Mouse (Mus musculus): ENCODE results near the gene Olfr1259. TPM values are rescaled to one million over a fixed set of nuclear protein-coding genes. Genes with fewer than 3 reads are reported as not detected.
"Not testable (repeated sequence)": the region's sequence is repeated elsewhere in the genome, so short reads cannot be mapped to it uniquely, and the experiment has no call there.

Olfr1259 gene
- not detected for total RNA-seq (2021)

DNA sequence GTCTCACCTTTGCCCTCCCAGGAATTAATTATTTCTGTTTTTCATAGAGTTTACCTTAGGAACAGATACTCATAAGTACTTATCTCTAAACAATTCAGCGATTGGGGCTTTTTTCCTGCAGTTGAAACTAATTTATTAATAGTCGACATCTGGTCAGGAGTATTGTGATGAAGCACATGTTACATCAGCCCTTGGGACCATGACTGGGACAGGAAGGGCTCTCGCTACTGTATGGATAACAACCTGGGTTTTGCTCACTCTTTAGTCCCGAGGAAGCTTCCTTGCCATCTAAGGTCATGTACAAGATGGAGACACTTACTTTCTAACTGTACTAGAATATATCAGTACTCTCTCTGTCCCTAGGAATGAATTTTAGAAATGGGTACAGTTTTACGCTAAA lies at the start of gene Olfr1259:
Gene Olfr1259, minus strand, starts transcription at position 101 of the 400 bp plus-strand sequence.
- DNase-seq: no peak

DNA sequence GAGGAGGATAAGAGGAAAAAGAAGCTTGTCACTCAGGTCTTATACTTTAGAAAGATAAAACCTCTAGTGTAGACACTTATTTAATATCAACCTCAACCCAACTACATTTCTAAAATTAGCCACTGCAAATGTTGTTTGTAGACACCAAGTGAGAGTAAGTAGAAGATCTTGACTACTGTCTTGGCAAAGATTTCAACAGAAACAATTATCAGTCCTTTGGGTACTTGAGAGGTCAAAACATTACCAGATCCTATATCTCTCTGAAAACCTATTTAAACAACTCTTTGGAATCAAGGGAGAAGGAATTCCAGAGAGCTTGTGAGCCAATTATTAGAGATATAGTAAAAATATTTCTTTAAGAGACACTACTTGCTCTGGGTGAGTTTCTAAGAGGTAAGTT lies 42.5 kb upstream of the Olfr1259 start, which contains the start of gene Olfr1261:
Gene Olfr1261, plus strand, starts transcription at position 301 of the 400 bp plus-strand sequence.
- no peak for DNase-seq

DNA sequence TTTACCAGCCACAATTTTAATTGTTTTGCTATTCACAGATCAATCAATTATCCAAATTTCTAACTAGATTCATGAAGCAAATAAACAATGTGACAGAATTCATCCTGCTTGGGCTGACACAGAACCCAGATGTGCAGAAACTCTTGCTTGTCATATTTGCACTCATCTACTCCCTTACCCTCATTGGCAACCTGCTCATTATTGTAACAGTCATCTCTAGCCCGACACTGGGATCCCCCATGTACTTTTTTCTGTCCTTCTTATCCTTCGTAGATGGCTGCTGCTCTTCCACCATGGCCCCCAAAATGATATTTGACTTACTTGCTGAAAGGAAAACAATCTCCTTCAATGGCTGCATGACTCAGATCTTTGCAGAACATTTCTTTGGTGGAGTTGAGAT lies 29.2 kb upstream of the Olfr1259 start:
- no peak for DNase-seq

DNA sequence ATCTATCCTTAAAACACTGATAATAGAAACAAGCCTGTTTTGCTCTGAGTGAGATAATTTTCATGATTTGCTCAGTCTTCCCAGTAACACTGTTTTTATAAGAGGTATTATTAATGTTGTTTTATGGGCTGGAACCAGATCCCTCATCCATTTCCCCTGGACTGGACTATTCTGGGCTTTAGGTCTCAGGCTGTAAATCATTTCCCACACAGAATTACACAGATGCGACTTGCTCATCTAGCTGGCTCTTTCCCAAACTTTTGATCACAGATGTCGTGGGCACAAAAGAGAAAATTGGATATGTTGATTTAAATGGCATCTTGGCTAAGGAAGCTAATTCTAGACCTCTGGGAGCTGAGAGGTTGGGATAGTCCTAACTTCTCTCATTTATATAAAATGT lies 25.7 kb upstream of the Olfr1259 start, which contains the start of gene Olfr1260:
Gene Olfr1260, plus strand, starts transcription at position 157 of the 400 bp plus-strand sequence.
- no peak for DNase-seq

DNA sequence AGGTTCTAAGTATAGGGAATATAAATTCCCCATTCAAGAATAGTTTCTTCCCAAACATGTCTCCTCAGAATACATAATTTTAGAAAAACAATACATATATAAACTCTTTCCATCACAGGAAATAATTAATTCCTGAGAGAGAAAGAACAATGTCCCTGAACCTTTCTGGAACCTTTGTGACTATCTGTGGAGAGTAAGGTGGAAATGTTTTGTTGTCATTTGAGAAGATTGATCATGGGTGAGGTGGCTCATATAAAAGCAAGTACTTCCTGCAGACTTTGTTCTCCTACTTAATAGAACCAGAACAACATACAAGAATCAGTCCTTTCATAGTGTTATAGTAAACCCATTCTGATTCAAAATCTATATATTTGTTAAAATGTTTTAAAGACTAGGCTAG lies 21.5 kb downstream of the Olfr1259 start, which contains the start of gene Olfr1258:
Gene Olfr1258, plus strand, starts transcription at position 301 of the 400 bp plus-strand sequence.
- DNase-seq: no peak

DNA sequence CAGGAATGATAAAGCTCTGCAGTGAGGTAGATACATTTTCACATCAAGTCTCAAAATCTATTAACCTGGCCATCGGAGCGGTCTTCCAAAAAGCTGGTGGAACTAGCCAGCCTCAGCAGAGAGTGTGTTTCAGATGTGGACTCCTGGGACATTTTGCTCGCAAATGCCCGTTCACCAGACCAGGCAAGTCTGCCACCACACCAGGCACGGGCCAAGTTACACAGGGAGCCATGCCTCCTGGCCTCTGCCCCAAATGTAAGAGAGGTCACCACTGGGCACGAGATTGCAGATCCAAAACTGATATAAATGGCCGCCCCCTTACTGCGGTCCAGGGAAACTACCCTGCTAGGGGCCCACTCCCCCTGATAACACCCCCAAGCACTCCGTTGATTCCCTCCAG lies 35.8 kb downstream of the Olfr1259 start:
- not testable (repeated sequence) for DNase-seq

Other genes with a start within 250 kb of the Olfr1259 start
- not detected for gene Olfr1252, start 223.7 kb downstream of the Olfr1259 start, total RNA-seq (2021)
- gene Olfr1253, start 191.6 kb downstream of the Olfr1259 start, total RNA-seq (2021): not detected
- not detected for gene Olfr1254, start 155.0 kb downstream of the Olfr1259 start, total RNA-seq (2021)
- gene Olfr1255, start 136.6 kb downstream of the Olfr1259 start, total RNA-seq (2021): not detected
- gene Olfr1256, start 107.1 kb downstream of the Olfr1259 start, total RNA-seq (2021): not detected
- not detected for gene Olfr48, start 100.5 kb downstream of the Olfr1259 start, total RNA-seq (2021)
- not detected for gene Olfr1257, start 70.2 kb downstream of the Olfr1259 start, total RNA-seq (2021)
- not detected for gene Olfr1258, start 21.4 kb downstream of the Olfr1259 start, total RNA-seq (2021)
- not detected for gene Olfr1260, start 25.7 kb upstream of the Olfr1259 start, total RNA-seq (2021)
- not detected for gene Olfr1261, start 42.6 kb upstream of the Olfr1259 start, total RNA-seq (2021)
- not detected for gene Olfr1262, start 51.5 kb upstream of the Olfr1259 start, total RNA-seq (2021)
- gene Olfr1263, start 63.5 kb upstream of the Olfr1259 start, total RNA-seq (2021): not detected
- not detected for gene Olfr1264, start 76.9 kb upstream of the Olfr1259 start, total RNA-seq (2021)
- not detected for gene Olfr1265, start 86.7 kb upstream of the Olfr1259 start, total RNA-seq (2021)
- gene Olfr140, start 114.9 kb upstream of the Olfr1259 start, total RNA-seq (2021): not detected
- gene Olfr1269, start 172.7 kb upstream of the Olfr1259 start, total RNA-seq (2021): not detected
- not detected for gene Olfr32, start 193.6 kb upstream of the Olfr1259 start, total RNA-seq (2021)
- gene Olfr1270, start 204.4 kb upstream of the Olfr1259 start, total RNA-seq (2021): not detected